ENCODE assay signal across 23 mouse cellular contexts in the genomic region with DNA sequence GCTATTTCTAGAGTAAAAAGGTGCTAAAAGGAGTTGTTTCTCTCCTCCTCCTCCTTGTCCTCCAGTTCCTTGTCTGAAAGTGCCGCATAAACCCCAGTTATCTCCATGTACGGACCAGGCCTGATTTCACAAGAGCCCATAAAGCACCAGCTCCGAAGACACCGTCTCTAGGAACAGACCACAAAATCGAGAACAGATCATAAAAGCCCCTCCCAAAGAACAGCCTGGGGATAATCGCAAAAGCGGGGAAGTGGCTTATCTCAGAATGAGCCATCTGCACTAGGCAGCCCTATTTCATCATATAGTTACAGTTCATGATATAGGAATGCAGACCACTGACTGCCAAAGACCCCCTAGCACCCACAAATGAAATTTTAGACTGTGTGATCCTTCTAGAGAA.
"Had no signal": no experiment of that assay in that cellular context is flagged by ENCODE, and none has a peak within 500 bp of the region (broad histone marks: within the 10 kb centered on the region; RNA-seq: fewer than 3 reads in every experiment).

No protein-coding gene starts in this region.

- H3K27me3 ChIP-seq: kidney, embryonic 15.5 days; limb, embryonic 15.5 days; lung, embryonic 15.5 days; midbrain, embryonic 12.5 days had no signal

- H3K9me3 ChIP-seq: kidney, embryonic 15.5 days; limb, embryonic 12.5 days; limb, embryonic 15.5 days; lung, embryonic 15.5 days; megakaryocyte, embryonic 14.5 days; midbrain, embryonic 12.5 days had no signal

- ATAC-seq: liver, postnatal 0 days; midbrain, embryonic 16.5 days had no signal

- H3K4me1 ChIP-seq: kidney, embryonic 15.5 days; lung, embryonic 15.5 days; megakaryocyte, embryonic 14.5 days; midbrain, embryonic 12.5 days had no signal

- DNase-seq: kidney, adult 11 months; kidney, adult 8-10 months; kidney, postnatal 10 days; kidney, postnatal 36 days; layer of hippocampus, postnatal 36 days; liver, postnatal 0 days; lung, postnatal 14 days; lung, postnatal 4 days; right cerebral cortex, postnatal 14 days; right cerebral cortex, postnatal 4 days; thymus, adult 2 months; thymus, postnatal 14 days; thymus, postnatal 4 days had no signal

- H3K4me3 ChIP-seq: kidney, embryonic 15.5 days; left cerebral cortex, adult 2 months; limb, embryonic 12.5 days; limb, embryonic 15.5 days; lung, embryonic 15.5 days; megakaryocyte, embryonic 14.5 days; midbrain, embryonic 12.5 days had no signal

- H3K27ac ChIP-seq: kidney, embryonic 15.5 days; left cerebral cortex, adult 2 months; limb, embryonic 12.5 days; limb, embryonic 15.5 days; liver, embryonic 14.5 days; lung, embryonic 15.5 days; midbrain, embryonic 12.5 days; stomach, postnatal 0 days had no signal

- H3K36me3 ChIP-seq: kidney, embryonic 15.5 days; limb, embryonic 12.5 days; limb, embryonic 15.5 days; lung, embryonic 15.5 days; midbrain, embryonic 12.5 days had no signal

- H3K9ac ChIP-seq: kidney, embryonic 15.5 days; limb, embryonic 12.5 days; limb, embryonic 15.5 days; liver, embryonic 14.5 days; liver, postnatal 0 days; lung, embryonic 15.5 days; midbrain, embryonic 12.5 days had no signal
